Mouse (Mus musculus) midbrain, embryonic 16.5 days (tissue): Measurements from ENCODE around the gene Mdm1. TPM values are rescaled to one million over a fixed set of nuclear protein-coding genes. Genes with fewer than 3 reads are reported as not detected.

ENCODE experiments used
- ATAC-seq: fragments of 200-750 bp; cut with Nextera tagmentation; 2 replicates; pipeline ENCODE4 v1.8.0; 2017; ENCODE audit warnings: moderate TSS enrichment
- H3K27ac ChIP-seq: fragments of 300-500 bp; sonication (generic); 2 replicates; pipeline ENCODE4 v1.5.1; 2014; ENCODE audit warnings: mild to moderate bottlenecking, low read length, mixed read lengths
- H3K27me3 ChIP-seq: fragments of 300-500 bp; sonication (generic); 2 replicates; pipeline ENCODE4 v1.6.1; 2014; ENCODE audit warnings: low read depth, low read length, mixed read lengths; ENCODE audit not compliant: control insufficient read depth, insufficient read depth
- H3K36me3 ChIP-seq: fragments of 300-500 bp; sonication (generic); 2 replicates; pipeline ENCODE4 v1.6.1; 2014; ENCODE audit warnings: mild to moderate bottlenecking, low read length, moderate library complexity, mixed read lengths; ENCODE audit not compliant: control insufficient read depth, insufficient read depth
- H3K4me1 ChIP-seq: fragments of 300-500 bp; sonication (generic); 2 replicates; pipeline ENCODE4 v1.6.1; 2014; ENCODE audit warnings: mild to moderate bottlenecking, low read length, mixed read lengths; ENCODE audit not compliant: control insufficient read depth, insufficient read depth
- H3K4me2 ChIP-seq: fragments of 300-500 bp; sonication (generic); 2 replicates; pipeline ENCODE4 v1.6.1; 2014; ENCODE audit warnings: mild to moderate bottlenecking, low read length, mixed read lengths
- H3K4me3 ChIP-seq: fragments of 300-500 bp; sonication (generic); 2 replicates; pipeline ENCODE4 v1.5.1; 2014; ENCODE audit warnings: low read depth, mild to moderate bottlenecking, low read length, moderate library complexity, mixed read lengths
- H3K9ac ChIP-seq: fragments of 300-500 bp; sonication (generic); 2 replicates; pipeline ENCODE4 v1.6.1; 2014; ENCODE audit warnings: low read depth, low read length, mixed read lengths
- H3K9me3 ChIP-seq: fragments of 300-500 bp; sonication (generic); replicated peaks from 2 replicates; pipeline ENCODE4 v1.6.1; 2014; ENCODE audit warnings: mild to moderate bottlenecking, low read length, mixed read lengths; ENCODE audit not compliant: control insufficient read depth, poor library complexity, severe bottlenecking
- WGBS: fragments of 180-500 bp; shearing (Covaris S2); extraction: QIAGEN DNeasy Blood & Tissue Kit; methylation state at CpG from one replicate; pipeline ENCODE4 v1.1.7; 2014; 5-methylcytosine and 5-hydroxymethylcytosine counted together
- polyA plus RNA-seq: library from polyadenylated mRNA; unstranded; fragments of >200 nt; fragmentation: Nextera tagmentation; extraction: Ambion mirVana; gene quantifications from 2 replicates; pipeline ENCODE4 v1.2.1, GENCODE M21; 2015

The Mdm1 gene
- polyA plus RNA-seq, 1 experiment from 2014 or later = 30.6 TPM

- no peaks in the 10 kb centered on the region for H3K36me3 ChIP-seq
- H3K27me3 ChIP-seq = 0 out of 2 replicates have a peak, but pooled peaks cover 3% of the 10 kb centered on the region
- H3K4me1 ChIP-seq = no peaks in the 10 kb centered on the region
- no peak overlapping the region for H3K4me2 ChIP-seq
- no peak for ATAC-seq
- no peak overlapping the region for H3K4me3 ChIP-seq
- H3K9me3 ChIP-seq = no peaks in the 10 kb centered on the region
- WGBS = 60% methylated on average over 2 of the region's 2 CpGs
- H3K9ac ChIP-seq = no peak overlapping the region
- H3K27ac ChIP-seq = no peak overlapping the region
These were observed 11.6 kb upstream of the Mdm1 start for GRCm38 (mm10) chr10:118130016-118130415.

- Histone ChIP-seq H3K27me3 (0 out of 2 replicates have a peak, but pooled peaks cover 3% of the 10 kb centered on the region), H3K9ac (no peak overlapping the region), H3K4me3 (peak overlapping the region; percentile 9; the same call in 1 of the 2 replicates), H3K4me2 (peak overlapping the region; percentile 27), H3K9me3 (no peaks in the 10 kb centered on the region), H3K27ac (no peak overlapping the region), H3K4me1 (no peaks in the 10 kb centered on the region), H3K36me3 (no peaks in the 10 kb centered on the region)
- 62% methylated on average over 6 of the region's 6 CpGs for WGBS
- ATAC-seq = peak; percentile 58; the same call in 1 of the 2 replicates
These were observed 8.6 kb upstream of the Mdm1 start for GRCm38 (mm10) chr10:118132993-118133392.

DNA sequence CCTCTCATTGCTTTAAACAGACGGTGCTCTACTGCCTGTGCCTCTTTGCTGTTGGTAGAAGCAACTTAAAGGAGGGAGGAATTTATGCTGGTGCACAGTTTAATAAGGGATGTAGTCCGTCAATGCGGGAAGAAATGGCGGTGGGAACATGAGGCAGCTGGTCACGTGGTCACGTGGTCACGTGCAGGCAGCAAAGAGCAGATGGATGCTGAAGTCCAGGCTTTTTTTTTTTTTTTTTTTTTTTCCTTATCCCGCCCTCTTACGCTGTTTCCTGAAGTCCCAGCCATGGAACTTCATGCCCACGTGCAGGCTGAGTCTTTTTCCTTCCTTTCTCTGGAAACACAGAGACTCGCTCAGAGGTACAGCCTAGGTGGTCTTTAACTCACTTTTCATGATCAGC, 3.1 kb upstream of the Mdm1 start:
- H3K36me3 ChIP-seq = no peaks in the 10 kb centered on the region
- no peak overlapping the region for H3K4me3 ChIP-seq
- no peaks in the 10 kb centered on the region for H3K27me3 ChIP-seq
- H3K9ac ChIP-seq = no peak overlapping the region
- WGBS = 92% methylated on average over 11 of the region's 11 CpGs
- peaks cover 7% of the 10 kb centered on the region for H3K4me1 ChIP-seq
- no peak for ATAC-seq
- H3K9me3 ChIP-seq = no peaks in the 10 kb centered on the region
- no peak overlapping the region for H3K4me2 ChIP-seq
- H3K27ac ChIP-seq = no peak overlapping the region

DNA sequence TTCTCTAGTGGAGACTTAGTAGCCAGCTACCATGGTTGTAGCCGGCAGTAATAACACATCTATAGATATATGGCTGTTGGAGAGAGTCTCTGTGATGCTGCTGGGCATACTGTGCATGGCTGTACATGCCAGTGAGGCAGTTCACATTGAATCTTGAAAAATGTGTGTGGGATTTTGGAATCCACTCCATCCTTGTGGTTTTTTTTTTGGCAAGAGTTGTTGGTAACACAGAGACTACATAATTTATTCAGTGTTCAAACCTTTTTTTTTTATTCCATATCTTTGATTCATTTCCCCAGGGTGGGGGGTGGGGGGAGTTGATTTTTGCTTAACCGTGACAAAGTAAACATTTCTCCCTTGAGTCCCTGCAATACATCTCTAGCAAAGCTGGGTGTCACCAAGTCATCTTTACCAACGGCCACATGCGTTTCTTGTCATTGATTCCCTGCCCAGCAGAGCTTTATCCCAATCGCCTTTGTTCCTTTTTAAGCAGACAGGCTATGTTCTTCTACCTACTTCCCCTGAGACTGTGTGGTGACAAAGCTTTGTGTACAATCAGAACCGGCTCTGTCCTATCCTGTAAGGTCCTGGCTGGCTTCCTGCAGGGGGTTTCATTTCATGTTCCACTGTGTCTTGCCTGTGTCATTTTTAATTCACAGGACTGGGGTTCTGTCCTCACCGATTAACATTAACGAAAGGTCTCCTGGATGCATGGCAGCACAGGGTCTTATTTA, 1.6 kb upstream of the Mdm1 start:
- no peaks in the 10 kb centered on the region for H3K27me3 ChIP-seq
- H3K9ac ChIP-seq = no peak overlapping the region
- no peak overlapping the region for H3K27ac ChIP-seq

DNA sequence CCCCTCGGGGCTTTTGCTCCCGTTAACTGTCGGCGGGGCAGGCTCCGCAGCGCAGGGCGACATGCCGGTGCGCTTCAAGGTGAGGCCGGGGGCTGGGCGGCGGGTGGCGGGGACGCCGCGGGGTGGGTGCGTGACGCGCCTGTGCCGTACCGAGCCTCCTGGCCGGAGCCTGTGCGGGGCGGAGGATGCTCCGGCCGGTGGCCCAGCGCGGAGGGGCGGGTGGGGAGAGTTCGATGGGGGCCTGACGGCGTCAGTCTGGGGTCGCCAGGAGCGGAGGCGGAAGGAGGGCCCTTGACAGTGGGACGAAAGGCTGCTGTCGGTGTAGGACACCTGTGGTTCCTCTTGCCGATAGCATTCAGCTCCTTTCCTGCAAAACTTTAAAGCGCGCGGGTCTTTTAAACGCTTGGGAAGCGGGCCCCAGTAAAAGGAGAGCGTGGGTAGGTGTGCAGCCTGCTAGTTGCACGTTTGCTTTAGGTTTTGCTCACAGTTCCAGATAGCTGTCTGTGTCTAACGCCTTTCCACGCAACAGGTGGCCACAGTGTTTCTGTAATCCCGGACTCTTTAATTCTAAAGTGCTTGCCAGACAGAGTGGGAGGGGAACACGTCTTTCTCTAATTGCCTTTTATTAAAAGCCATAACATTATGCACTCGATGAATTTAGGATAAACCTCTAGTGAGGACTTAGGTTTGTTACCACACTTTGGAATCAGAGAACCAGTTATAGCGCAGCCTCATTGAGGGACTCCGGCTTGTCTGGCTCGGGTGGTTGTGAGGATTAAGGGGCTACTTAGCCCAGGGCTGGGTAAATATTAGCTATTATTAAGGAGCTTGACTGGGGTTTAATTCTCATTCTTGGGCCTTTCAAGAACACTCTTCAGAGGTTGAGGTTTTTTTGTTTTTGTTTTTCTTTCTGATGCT, 532 bp downstream of the Mdm1 start:
- Histone ChIP-seq H3K27me3 (no peaks in the 10 kb centered on the region), H3K27ac (peak overlapping the region; percentile 48; the same call in 1 of the 2 replicates), H3K9ac (peak overlapping the region; percentile 76), H3K4me1 (peaks cover 7% of the 10 kb centered on the region), H3K36me3 (no peaks in the 10 kb centered on the region), H3K4me2 (peak overlapping the region; percentile 71), H3K9me3 (no peaks in the 10 kb centered on the region), H3K4me3 (peak overlapping the region; percentile 81)
- under 1% methylated on average over 52 of the region's 53 CpGs for WGBS
- peak; percentile 83 for ATAC-seq

More for the DNA sequence above, 1.6 kb upstream of the Mdm1 start:
- ATAC-seq = no peak
- Histone ChIP-seq H3K4me1 (peaks cover 7% of the 10 kb centered on the region), H3K9me3 (no peaks in the 10 kb centered on the region), H3K36me3 (no peaks in the 10 kb centered on the region), H3K4me3 (no peak overlapping the region), H3K4me2 (no peak overlapping the region)
- WGBS = 41% methylated on average over 8 of the region's 8 CpGs

DNA sequence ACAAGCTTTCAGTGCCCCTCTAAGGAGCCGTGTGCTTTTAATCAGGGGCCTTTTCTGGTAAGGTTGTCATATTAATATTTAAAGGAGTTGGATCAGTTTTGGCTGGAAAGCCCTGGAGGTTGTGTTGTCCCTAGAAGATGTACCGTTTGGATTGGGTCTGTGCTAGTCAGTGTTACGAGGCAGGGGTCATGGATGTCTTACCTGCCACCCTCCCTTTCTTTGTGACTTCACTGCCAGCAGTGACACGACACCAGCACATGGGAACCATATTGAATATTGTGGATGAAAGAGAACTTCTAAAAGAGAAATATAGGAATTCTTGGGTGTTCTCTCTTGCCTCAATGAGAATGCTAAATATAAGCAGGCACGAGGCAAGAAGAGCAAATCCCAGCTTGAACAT, 7.8 kb downstream of the Mdm1 start:
- Histone ChIP-seq H3K27ac (no peak overlapping the region), H3K9me3 (no peaks in the 10 kb centered on the region), H3K27me3 (no peaks in the 10 kb centered on the region), H3K9ac (no peak overlapping the region), H3K36me3 (peaks cover 3% of the 10 kb centered on the region; the same call in 1 of the 2 replicates), H3K4me3 (no peak overlapping the region), H3K4me1 (no peaks in the 10 kb centered on the region), H3K4me2 (no peak overlapping the region)
- no peak for ATAC-seq
- WGBS = 79% methylated on average over 5 of the region's 5 CpGs

DNA sequence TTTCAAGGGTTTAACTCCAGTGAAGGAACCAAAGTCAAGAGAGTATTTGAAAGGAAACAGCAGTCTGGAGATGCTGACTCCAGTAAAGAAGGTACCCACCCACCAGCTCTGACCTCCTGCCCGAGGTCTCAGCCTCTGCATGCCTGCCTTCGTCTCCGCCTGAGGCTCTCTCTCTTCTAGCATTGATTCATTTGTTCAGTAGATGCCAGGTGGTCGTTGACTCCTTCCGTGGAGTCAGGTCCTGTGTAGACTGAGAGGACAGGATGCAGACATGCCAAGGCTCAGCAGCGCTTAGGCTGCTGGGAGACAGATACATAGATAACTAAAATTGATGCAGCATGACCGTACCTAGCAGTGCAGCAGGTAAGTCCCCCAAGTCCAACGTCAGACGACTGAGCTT, 9.3 kb downstream of the Mdm1 start:
- Histone ChIP-seq H3K9me3 (no peaks in the 10 kb centered on the region), H3K27ac (no peak overlapping the region), H3K4me1 (no peaks in the 10 kb centered on the region), H3K27me3 (no peaks in the 10 kb centered on the region), H3K36me3 (peaks cover 6% of the 10 kb centered on the region), H3K9ac (no peak overlapping the region), H3K4me3 (no peak overlapping the region), H3K4me2 (no peak overlapping the region)
- no peak for ATAC-seq
- WGBS = 93% methylated on average over 9 of the region's 9 CpGs

GRCm38 (mm10) chr10:118155932-118156331, 14.3 kb downstream of the Mdm1 start:
- ATAC-seq = no peak
- Histone ChIP-seq H3K4me3 (no peak overlapping the region), H3K4me1 (no peaks in the 10 kb centered on the region), H3K36me3 (peaks cover 28% of the 10 kb centered on the region), H3K4me2 (no peak overlapping the region), H3K9me3 (no peaks in the 10 kb centered on the region), H3K27ac (no peak overlapping the region), H3K27me3 (no peaks in the 10 kb centered on the region), H3K9ac (no peak overlapping the region)

GRCm38 (mm10) chr10:118161131-118161530, 19.5 kb downstream of the Mdm1 start:
- no peak overlapping the region for H3K4me2 ChIP-seq
- H3K27ac ChIP-seq = no peak overlapping the region
- 93% methylated on average over 2 of the region's 2 CpGs for WGBS
- H3K9me3 ChIP-seq = no peaks in the 10 kb centered on the region
- no peaks in the 10 kb centered on the region for H3K4me1 ChIP-seq
- peaks cover 33% of the 10 kb centered on the region for H3K36me3 ChIP-seq
- H3K9ac ChIP-seq = no peak overlapping the region
- H3K4me3 ChIP-seq = no peak overlapping the region
- no peak for ATAC-seq
- H3K27me3 ChIP-seq = no peaks in the 10 kb centered on the region
